Mouse (Mus musculus) right cerebral cortex, postnatal 25 days (tissue): ENCODE results near the gene Pcgf2.

Source experiments
- DNase-seq: peaks from one replicate; pipeline ENCODE4 v3.0.0; 2022

Gene Pcgf2

GRCm38 (mm10) chr11:97695712-97696401 lies 4.4 kb downstream of the Pcgf2 start:
- DNase-seq: no peak

GRCm38 (mm10) chr11:97694921-97695711 lies 5.2 kb downstream of the Pcgf2 start:
- no peak for DNase-seq

- no peak for DNase-seq
Measured at GRCm38 (mm10) chr11:97694435-97694834, 5.9 kb downstream of the Pcgf2 start.

- no peak for DNase-seq
Measured at GRCm38 (mm10) chr11:97689861-97690260, 10.4 kb downstream of the Pcgf2 start.

GRCm38 (mm10) chr11:97687061-97687460 lies 13.2 kb downstream of the Pcgf2 start:
- DNase-seq: no peak

- no peak for DNase-seq
Measured at GRCm38 (mm10) chr11:97686322-97686908, 13.9 kb downstream of the Pcgf2 start.

GRCm38 (mm10) chr11:97685613-97686321 lies 14.5 kb downstream of the Pcgf2 start, which contains the start of gene Cisd3:
Cisd3 (plus strand) TSS chr11:97685826.
- DNase-seq: peak; percentile 89

- no peak for DNase-seq
Measured at GRCm38 (mm10) chr11:97684766-97685165, 15.5 kb downstream of the Pcgf2 start.

GRCm38 (mm10) chr11:97684063-97684680 lies 16.1 kb downstream of the Pcgf2 start:
- no peak for DNase-seq

GRCm38 (mm10) chr11:97682504-97683055 lies 17.7 kb downstream of the Pcgf2 start:
- no peak for DNase-seq

- no peak for DNase-seq
Measured at GRCm38 (mm10) chr11:97680430-97680829, 19.9 kb downstream of the Pcgf2 start.

GRCm38 (mm10) chr11:97678301-97678700 lies 22.0 kb downstream of the Pcgf2 start:
- no peak for DNase-seq

GRCm38 (mm10) chr11:97677842-97678241 lies 22.5 kb downstream of the Pcgf2 start:
- DNase-seq: no peak

- no peak for DNase-seq
Measured at GRCm38 (mm10) chr11:97677381-97677780, 22.9 kb downstream of the Pcgf2 start.

GRCm38 (mm10) chr11:97676050-97676754 lies 24.1 kb downstream of the Pcgf2 start:
- DNase-seq: no peak

- DNase-seq: no peak
Measured at GRCm38 (mm10) chr11:97673148-97673547, 27.1 kb downstream of the Pcgf2 start.

GRCm38 (mm10) chr11:97671177-97671527 lies 29.1 kb downstream of the Pcgf2 start:
- DNase-seq: no peak

GRCm38 (mm10) chr11:97670234-97671176 lies 29.8 kb downstream of the Pcgf2 start:
- DNase-seq: peak; percentile 38

GRCm38 (mm10) chr11:97669829-97670228 lies 30.5 kb downstream of the Pcgf2 start:
- no peak for DNase-seq

GRCm38 (mm10) chr11:97669268-97669667 lies 31.0 kb downstream of the Pcgf2 start:
- no peak for DNase-seq

GRCm38 (mm10) chr11:97668160-97668559 lies 32.1 kb downstream of the Pcgf2 start:
- DNase-seq: no peak
